Mouse (Mus musculus) forebrain, embryonic 14.5 days (tissue): ENCODE results near the gene Dennd6b. TPM values are rescaled to one million over a fixed set of nuclear protein-coding genes. Genes with fewer than 3 reads are reported as not detected.

Experiments used
- ATAC-seq: fragments of 200-750 bp; cut with Nextera tagmentation; 2 replicates; pipeline ENCODE4 v1.8.0; 2017; ENCODE audit warnings: mild to moderate bottlenecking, moderate library complexity
- DNase-seq: peaks from one replicate; pipeline ENCODE4 v3.0.0-alpha.2; 2015; ENCODE audit warnings: low spot score
- H3K27ac ChIP-seq: fragments of 300-500 bp; sonication (generic); 2 replicates; pipeline ENCODE4 v1.5.1; 2014; ENCODE audit warnings: low read depth, mild to moderate bottlenecking, control low read depth, low read length, moderate library complexity
- H3K27me3 ChIP-seq: fragments of 300-500 bp; sonication (generic); replicated peaks from 2 replicates; pipeline ENCODE4 v1.6.1; 2014; ENCODE audit warnings: low read length, control low read depth, mixed read lengths; ENCODE audit not compliant: control insufficient read depth, insufficient read depth
- H3K36me3 ChIP-seq: fragments of 300-500 bp; sonication (generic); 2 replicates; pipeline ENCODE4 v1.6.1; 2014; ENCODE audit warnings: low read length, control low read depth; ENCODE audit not compliant: control insufficient read depth, insufficient read depth
- H3K4me1 ChIP-seq: fragments of 300-500 bp; sonication (generic); 2 replicates; pipeline ENCODE4 v1.6.1; 2014; ENCODE audit warnings: antibody characterized with exemption, low read length, control low read depth; ENCODE audit not compliant: control insufficient read depth, insufficient read depth
- H3K4me2 ChIP-seq: fragments of 300-500 bp; sonication (generic); 2 replicates; pipeline ENCODE4 v1.6.1; 2014; ENCODE audit warnings: mild to moderate bottlenecking, control low read depth, low read length
- H3K4me3 ChIP-seq: fragments of 300-500 bp; sonication (generic); 2 replicates; pipeline ENCODE4 v1.5.1; 2014; ENCODE audit warnings: low read depth, low read length, control low read depth
- H3K9ac ChIP-seq: fragments of 300-500 bp; sonication (generic); 2 replicates; pipeline ENCODE4 v1.6.1; 2014; ENCODE audit warnings: mild to moderate bottlenecking, low read length, control low read depth, moderate library complexity
- H3K9me3 ChIP-seq: fragments of 300-500 bp; sonication (generic); replicated peaks from 2 replicates; pipeline ENCODE4 v1.6.1; 2016; ENCODE audit warnings: low read length, control low read depth, mixed read lengths; ENCODE audit not compliant: control insufficient read depth
- WGBS: fragments of 180-500 bp; shearing (Covaris S2); extraction: QIAGEN DNeasy Blood & Tissue Kit; methylation state at CpG from one replicate; pipeline ENCODE4 v1.1.7; 2014; 5-methylcytosine and 5-hydroxymethylcytosine counted together
- microRNA-seq: library from miRNA; unstranded; fragments of <30 nt; microRNA quantifications from one replicate; pipeline ENCODE4, GENCODE M21; 2016
- polyA plus RNA-seq: library from polyadenylated mRNA; unstranded; fragments of >200 nt; fragmentation: Nextera tagmentation; extraction: Ambion mirVana; gene quantifications from 2 replicates; pipeline ENCODE4 v1.2.1, GENCODE M21; 2014

The Dennd6b gene
- polyA plus RNA-seq, 1 experiment from 2014 or later, result 39.0 TPM

- peaks cover 11% of the 10 kb centered on the region for H3K4me1 ChIP-seq
- DNase-seq, result no peak
- ATAC-seq, result no peak
- H3K9ac ChIP-seq, result no peak overlapping the region
- no peaks in the 10 kb centered on the region for H3K27me3 ChIP-seq
- no peaks in the 10 kb centered on the region for H3K9me3 ChIP-seq
- H3K4me3 ChIP-seq, result no peak overlapping the region
- no peak overlapping the region for H3K4me2 ChIP-seq
- peaks cover 4% of the 10 kb centered on the region; the same call in 1 of the 2 replicates for H3K36me3 ChIP-seq
- no peak overlapping the region for H3K27ac ChIP-seq
- WGBS, result 77% methylated on average over 11 of the region's 11 CpGs
Measured at GRCm38 (mm10) chr15:89137378-89138045, 58.8 kb downstream of the Dennd6b start.

- Histone ChIP-seq H3K36me3 (0 out of 2 replicates have a peak, but pooled peaks cover 6% of the 10 kb centered on the region), H3K9me3 (no peaks in the 10 kb centered on the region), H3K4me2 (no peak overlapping the region), H3K27me3 (no peaks in the 10 kb centered on the region), H3K4me3 (no peak overlapping the region), H3K27ac (no peak overlapping the region), H3K4me1 (peaks cover 11% of the 10 kb centered on the region), H3K9ac (no peak overlapping the region)
- ATAC-seq (no peak), DNase-seq (no peak)
- WGBS, result 98% methylated on average over 5 of the region's 5 CpGs
Measured at GRCm38 (mm10) chr15:89136461-89137155, 59.7 kb downstream of the Dennd6b start.

Small RNA genes within 50 kb of the gene (microRNA-seq; reads per million reads assigned to microRNA genes)
- gene Mir6958 (3.3 reads per million, percentile 18 among the genes with 10 or more reads in this experiment), gene Mir7118 (0.40 reads per million)

Other genes starting within 250 kb of the Dennd6b start
- 0.17 TPM in 1 of 2 replicates, not detected in the other for gene Ttll8, start 242.1 kb downstream of the Dennd6b start, polyA plus RNA-seq
- 20.5 and 22.9 TPM in 2 replicates for gene Mlc1, start 217.5 kb downstream of the Dennd6b start, polyA plus RNA-seq
- gene Mov10l1, start 213.6 kb downstream of the Dennd6b start, polyA plus RNA-seq, result not detected in 2 replicates
- 2.3 and 2.7 TPM in 2 replicates for gene Panx2, start 136.8 kb downstream of the Dennd6b start, polyA plus RNA-seq
- 39.7 and 40.3 TPM in 2 replicates for gene Trabd, start 121.4 kb downstream of the Dennd6b start, polyA plus RNA-seq
- 20.9 and 24.7 TPM in 2 replicates for gene Selenoo, start 107.4 kb downstream of the Dennd6b start, polyA plus RNA-seq
- gene Tubgcp6, start 73.4 kb downstream of the Dennd6b start, polyA plus RNA-seq, result 15.9 and 17.0 TPM in 2 replicates
- 18.4 and 25.4 TPM in 2 replicates for gene Hdac10, start 67.8 kb downstream of the Dennd6b start, polyA plus RNA-seq
- 4.8 and 5.1 TPM in 2 replicates for gene Mapk12, start 55.8 kb downstream of the Dennd6b start, polyA plus RNA-seq
- gene Mapk11, start 46.9 kb downstream of the Dennd6b start, polyA plus RNA-seq, result 28.1 and 30.1 TPM in 2 replicates
- 101 TPM in 2 replicates for gene Plxnb2, start 15.7 kb downstream of the Dennd6b start, polyA plus RNA-seq
- gene Ppp6r2, start 15.1 kb upstream of the Dennd6b start, polyA plus RNA-seq, result 69.4 and 77.1 TPM in 2 replicates
- gene Sbf1, start 118.8 kb upstream of the Dennd6b start, polyA plus RNA-seq, result 61.8 and 82.8 TPM in 2 replicates
- not detected in 2 replicates for gene Adm2, start 126.2 kb upstream of the Dennd6b start, polyA plus RNA-seq
- not detected in 2 replicates for gene Miox, start 137.9 kb upstream of the Dennd6b start, polyA plus RNA-seq
- gene Lmf2, start 159.2 kb upstream of the Dennd6b start, polyA plus RNA-seq, result 19.9 and 22.1 TPM in 2 replicates
- gene Ncaph2, start 159.2 kb upstream of the Dennd6b start, polyA plus RNA-seq, result 132 and 141 TPM in 2 replicates
- 14.7 and 16.4 TPM in 2 replicates for gene Sco2, start 177.3 kb upstream of the Dennd6b start, polyA plus RNA-seq
- 2.4 and 2.8 TPM in 2 replicates for gene Tymp, start 180.5 kb upstream of the Dennd6b start, polyA plus RNA-seq
- gene Odf3b, start 182.8 kb upstream of the Dennd6b start, polyA plus RNA-seq, result 2.8 and 2.9 TPM in 2 replicates
- gene Klhdc7b, start 188.4 kb upstream of the Dennd6b start, polyA plus RNA-seq, result not detected in 2 replicates
- gene Syce3, start 214.0 kb upstream of the Dennd6b start, polyA plus RNA-seq, result not detected in 2 replicates
- 0.79 and 0.89 TPM in 2 replicates for gene Cpt1b, start 229.4 kb upstream of the Dennd6b start, polyA plus RNA-seq
- gene C730034F03Rik, start 233.1 kb upstream of the Dennd6b start, polyA plus RNA-seq, result 1.3 and 2.0 TPM in 2 replicates
- gene Gm44502, start 233.2 kb upstream of the Dennd6b start, polyA plus RNA-seq, result not detected in 2 replicates
- gene Chkb, start 233.4 kb upstream of the Dennd6b start, polyA plus RNA-seq, result 59.3 and 66.3 TPM in 2 replicates